Mouse (Mus musculus): ENCODE results near the gene Mx1. TPM values are rescaled to one million over a fixed set of nuclear protein-coding genes. Genes with fewer than 3 reads are reported as not detected.

The Mx1 gene
- total and polyA plus RNA-seq, 3 experiments: 0.72 to 8.6 (median 7.8) TPM

DNA sequence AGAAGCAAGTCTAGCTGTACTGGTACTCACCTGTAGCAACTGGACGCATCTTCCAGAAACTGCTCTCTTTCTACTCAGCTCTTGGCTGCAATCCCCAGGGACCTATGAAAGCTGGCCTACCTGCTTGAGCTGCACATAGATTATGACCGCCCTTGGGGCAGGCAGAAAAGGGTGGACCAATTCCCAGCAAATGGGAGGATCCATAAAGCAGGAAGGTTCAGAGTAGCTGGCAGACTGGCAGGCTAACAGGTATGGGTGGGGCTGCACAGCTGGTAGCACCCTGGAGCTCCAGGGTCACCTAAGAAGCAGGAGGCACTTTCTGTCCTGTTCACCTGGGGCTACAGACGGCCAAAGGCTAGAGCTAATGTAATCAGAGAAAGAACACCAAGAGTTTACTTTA lies 42.1 kb upstream of the Mx1 start (continued):
- no peak for TF ChIP-seq POLR2A (IDR thresholded peaks at IDR 0.05; ENCODE audit: low read depth, low read length)

DNA sequence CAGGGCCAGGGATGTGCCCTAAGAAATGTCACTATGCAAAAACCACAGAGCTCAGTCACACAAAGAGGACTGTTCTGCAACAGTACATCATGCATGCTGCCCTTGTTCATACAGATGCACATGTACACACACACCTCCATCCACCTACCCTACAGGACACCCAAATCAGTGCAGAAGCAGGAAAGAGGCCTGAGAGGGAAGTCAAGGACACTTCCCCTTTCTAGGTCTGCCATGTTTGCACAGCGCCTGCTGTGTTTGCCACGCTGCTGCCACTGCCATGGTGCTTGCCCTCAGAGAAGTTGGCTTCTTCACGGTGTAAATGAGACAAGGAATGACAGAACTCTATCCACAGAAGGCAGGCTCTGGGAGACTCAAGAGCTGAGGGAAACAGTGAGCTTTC lies 41.1 kb upstream of the Mx1 start:
- Histone ChIP-seq H3K27me3 (replicated peaks) (no peaks in the 10 kb centered on the region), H3K9me3 (replicated peaks; ENCODE audit: low read length) (no peaks in the 10 kb centered on the region), H3K36me3 (replicated peaks in 1 of 2; ENCODE audit: control insufficient read depth in 1 of 2, insufficient read depth in 1 of 2, low read length in 1 of 2) (no peaks in the 10 kb centered on the region), H3K9ac (ENCODE audit: insufficient read depth, low read depth) (no peak overlapping the region), H3K4me1 (ENCODE audit: control insufficient read depth in 1 of 2, insufficient read depth in 2 of 2) (peaks cover 3 to 4% of the 10 kb centered on the region in 2 experiments; a peak in 1 of 4 replicates), H3K27ac (ENCODE audit: insufficient read depth, low read depth) (no peak overlapping the region), H3K4me3 (replicated peaks in 1 of 3; ENCODE audit: low read depth in 2 of 3, low read length in 2 of 3, poor library complexity in 1 of 3) (no peak overlapping the region), H3K79me2 (replicated peaks; ENCODE audit: control insufficient read depth, extremely low read depth, insufficient read depth, poor library complexity, severe bottlenecking) (no peaks in the 10 kb centered on the region), H3K4me2 (ENCODE audit: insufficient read depth, low read depth, poor library complexity, severe bottlenecking) (no peak overlapping the region)
- in situ Hi-C loops (cut with MboI; ENCODE audit: low pct_ligation_motif_present, low pct_unique_long_range_greater_than_20kb, low sequenced_read_pairs) (no loop called here), dilution Hi-C loops (cut with MboI; ENCODE audit: extremely low pct_ligation_motif_present, extremely low pct_unique_long_range_greater_than_20kb, low sequenced_read_pairs) (no loop called here)
- peak; percentile 10 for DNase-seq (ENCODE audit: extremely low read depth)
- no peak for TF ChIP-seq ELF1 (IDR thresholded peaks at IDR 0.05; ENCODE audit: low read depth, low read length)
- TF ChIP-seq RCOR1 (conservative IDR thresholded peaks at IDR 0.05; ENCODE audit: low read depth, low read length): no peak
- TF ChIP-seq E2F4 (IDR thresholded peaks at IDR 0.05; ENCODE audit: insufficient replicate concordance, low read depth, low read length): no peak
- no peak for TF ChIP-seq USF2 (conservative IDR thresholded peaks at IDR 0.05; ENCODE audit: low read depth, low read length)
- TF ChIP-seq CTCF (conservative IDR thresholded peaks at IDR 0.05 in 1 of 2, IDR thresholded peaks at IDR 0.05 in 1 of 2; ENCODE audit: low read depth in 2 of 2, low read length in 2 of 2): no peak
- TF ChIP-seq BHLHE40 (IDR thresholded peaks at IDR 0.05; ENCODE audit: low read depth, low read length): no peak
- no peak for TF ChIP-seq TCF12 (IDR thresholded peaks at IDR 0.05; ENCODE audit: low read depth, low read length)
- TF ChIP-seq ETS1 (conservative IDR thresholded peaks at IDR 0.05; ENCODE audit: low read depth, low read length): no peak
- no peak for TF ChIP-seq TBP (conservative IDR thresholded peaks at IDR 0.05; ENCODE audit: low read depth, low read length)
- no peak for TF ChIP-seq POLR2A (IDR thresholded peaks at IDR 0.05; ENCODE audit: low read depth, low read length)

DNA sequence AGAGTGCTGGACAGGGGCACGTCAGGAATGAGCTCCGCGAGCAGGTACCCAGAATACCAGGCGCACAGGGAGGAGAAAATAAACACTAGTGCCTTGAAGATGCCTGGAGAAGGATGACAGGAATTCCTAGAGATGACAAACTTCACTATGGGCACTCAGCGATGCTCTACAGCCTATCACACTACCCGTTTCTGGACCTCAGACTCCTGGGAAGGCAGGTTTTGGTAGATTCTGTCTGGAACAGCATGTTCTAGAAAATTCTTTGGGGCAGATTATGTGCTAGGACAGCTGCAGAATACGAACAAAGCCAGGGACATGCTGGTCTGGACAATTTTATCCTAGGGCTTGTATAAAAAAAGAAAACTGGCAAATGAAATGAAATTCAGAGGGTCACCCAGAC lies 38.2 kb upstream of the Mx1 start:
- DNase-seq (ENCODE audit: extremely low read depth): no peak
- no peak overlapping the region for H3K27ac ChIP-seq (ENCODE audit: insufficient read depth, low read depth)
- H3K27me3 ChIP-seq (replicated peaks): no peaks in the 10 kb centered on the region
- peaks cover 3 to 4% of the 10 kb centered on the region in 2 experiments; a peak in 1 of 4 replicates for H3K4me1 ChIP-seq (ENCODE audit: control insufficient read depth in 1 of 2, insufficient read depth in 2 of 2)
- H3K79me2 ChIP-seq (replicated peaks; ENCODE audit: control insufficient read depth, extremely low read depth, insufficient read depth, poor library complexity, severe bottlenecking): no peaks in the 10 kb centered on the region
- no peaks in the 10 kb centered on the region for H3K9me3 ChIP-seq (replicated peaks; ENCODE audit: low read length)
- no peak overlapping the region for H3K4me2 ChIP-seq (ENCODE audit: insufficient read depth, low read depth, poor library complexity, severe bottlenecking)
- dilution Hi-C loops (cut with MboI; ENCODE audit: extremely low pct_ligation_motif_present, extremely low pct_unique_long_range_greater_than_20kb, low sequenced_read_pairs): no loop called here
- H3K4me3 ChIP-seq (replicated peaks in 1 of 3; ENCODE audit: low read depth in 2 of 3, low read length in 2 of 3, poor library complexity in 1 of 3): no peak overlapping the region
- no peak overlapping the region for H3K9ac ChIP-seq (ENCODE audit: insufficient read depth, low read depth)
- in situ Hi-C loops (cut with MboI; ENCODE audit: low pct_ligation_motif_present, low pct_unique_long_range_greater_than_20kb, low sequenced_read_pairs): no loop called here
- no peak for TF ChIP-seq TCF12 (IDR thresholded peaks at IDR 0.05; ENCODE audit: low read depth, low read length)
- no peak for TF ChIP-seq USF2 (conservative IDR thresholded peaks at IDR 0.05; ENCODE audit: low read depth, low read length)
- TF ChIP-seq JUN (IDR thresholded peaks at IDR 0.05; ENCODE audit: insufficient read depth, low read depth, low read length): no peak
- TF ChIP-seq MYC (IDR thresholded peaks at IDR 0.05; ENCODE audit: low read depth, low read length): no peak
- no peak for TF ChIP-seq POLR2A (IDR thresholded peaks at IDR 0.05; ENCODE audit: low read depth, low read length)
- TF ChIP-seq MAFK (IDR thresholded peaks at IDR 0.05; ENCODE audit: insufficient replicate concordance, low read length): no peak
- no peak for TF ChIP-seq ELF1 (IDR thresholded peaks at IDR 0.05; ENCODE audit: low read depth, low read length)
- TF ChIP-seq ETS1 (conservative IDR thresholded peaks at IDR 0.05; ENCODE audit: low read depth, low read length): no peak
- no peak for TF ChIP-seq NRF1 (IDR thresholded peaks at IDR 0.05; ENCODE audit: low read depth, low read length)
- no peak for TF ChIP-seq UBTF (IDR thresholded peaks at IDR 0.05; ENCODE audit: low read depth, low read length)
- TF ChIP-seq RCOR1 (conservative IDR thresholded peaks at IDR 0.05; ENCODE audit: low read depth, low read length): no peak
- TF ChIP-seq ZMIZ1 (IDR thresholded peaks at IDR 0.05; ENCODE audit: low read depth, low read length): no peak
- no peak for TF ChIP-seq SIN3A (IDR thresholded peaks at IDR 0.05; ENCODE audit: low read length)
- TF ChIP-seq RAD21 (IDR thresholded peaks at IDR 0.05; ENCODE audit: low read depth, low read length): no peak
- TF ChIP-seq POLR2AphosphoS2 (IDR thresholded peaks at IDR 0.05; ENCODE audit: low read depth, low read length): no peak
- TF ChIP-seq JUND (conservative IDR thresholded peaks at IDR 0.05; ENCODE audit: low read depth, low read length): no peak
- no peak for TF ChIP-seq EP300 (IDR thresholded peaks at IDR 0.05; ENCODE audit: low read length)
- no peak for TF ChIP-seq BHLHE40 (IDR thresholded peaks at IDR 0.05; ENCODE audit: low read depth, low read length)
- H3K36me3 ChIP-seq (replicated peaks in 1 of 2; ENCODE audit: control insufficient read depth in 1 of 2, insufficient read depth in 1 of 2, low read length in 1 of 2): no peaks in the 10 kb centered on the region
